Mouse (Mus musculus): ENCODE measurements around the gene Hivep3.

DNA sequence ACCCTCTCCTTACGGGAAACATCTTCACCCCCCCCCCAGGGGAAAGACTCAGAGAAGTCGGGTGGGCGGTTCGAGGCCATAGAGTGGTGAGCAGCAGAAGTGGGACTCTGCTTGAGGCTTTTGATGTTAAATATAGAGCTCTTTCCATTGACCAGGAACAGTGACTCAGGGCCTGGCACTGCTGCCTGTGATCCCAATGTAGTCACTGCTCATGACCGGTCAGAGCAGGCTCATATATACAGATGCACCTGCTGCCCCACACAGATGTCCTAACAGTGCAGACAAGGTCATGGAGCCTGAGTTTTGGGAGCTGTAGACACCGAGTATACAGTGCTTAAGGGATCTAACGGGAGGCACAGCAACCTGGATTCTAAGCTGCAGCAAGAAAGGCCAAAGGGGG is 312.3 kb downstream of the Hivep3 start:
- TF ChIP-seq POLR2A (IDR thresholded peaks at IDR 0.05; ENCODE audit: low read depth, low read length) (no peak), CTCF (conservative IDR thresholded peaks at IDR 0.05; ENCODE audit: insufficient read depth, insufficient read length, low read depth, low read length) (no peak)
